Mouse (Mus musculus): ENCODE measurements around the gene Dixdc1.

Gene Dixdc1

DNA sequence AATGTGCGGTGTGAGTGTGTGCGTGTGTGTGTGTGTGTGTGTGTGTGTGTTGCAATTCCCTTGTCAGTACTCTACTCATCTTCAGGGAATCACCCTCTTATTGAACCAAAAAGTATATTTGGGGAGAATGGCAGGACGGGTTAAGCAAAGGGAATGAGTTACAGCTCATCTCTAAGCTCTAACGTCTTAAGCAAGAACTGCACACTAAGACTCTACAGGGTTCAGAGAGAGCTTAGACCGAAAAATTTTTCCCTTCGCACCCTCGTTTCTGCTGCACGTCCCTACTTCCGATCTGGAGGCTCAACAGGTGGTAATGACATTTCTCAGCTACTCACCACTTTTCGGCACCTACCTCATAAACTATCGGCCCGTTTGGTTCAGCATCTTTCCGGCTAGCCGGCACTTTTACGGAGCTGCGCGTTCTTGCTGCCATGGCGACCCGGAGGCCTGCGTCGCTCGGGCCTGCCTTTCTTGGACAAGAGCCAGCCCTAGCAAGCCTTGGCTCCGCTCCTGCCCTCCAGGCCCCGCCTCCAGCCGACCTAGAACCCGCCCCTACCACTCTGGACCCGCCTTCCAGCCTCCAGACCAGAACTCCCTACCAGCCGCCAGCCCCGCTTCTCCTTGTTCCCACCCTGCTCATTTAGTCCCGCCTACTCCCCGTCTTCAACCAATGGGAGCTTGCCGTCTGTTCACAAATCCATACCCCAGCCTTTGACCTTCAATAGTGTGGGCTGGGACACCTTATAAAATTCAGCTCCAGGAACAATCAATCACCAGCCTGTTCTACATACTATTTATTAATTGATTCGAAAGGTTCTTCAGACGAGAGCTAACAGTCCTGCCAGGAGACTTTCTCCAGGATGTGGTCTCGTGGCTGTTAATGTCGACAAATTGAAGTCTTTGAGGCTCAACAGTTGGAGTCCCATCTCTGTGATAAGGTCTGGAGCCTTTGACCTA, at the start of gene Dixdc1:
Dixdc1 (minus strand) TSS at position 604 of the 957 bp plus-strand sequence.
- peak; percentile 96 to 97 for DNase-seq

DNA sequence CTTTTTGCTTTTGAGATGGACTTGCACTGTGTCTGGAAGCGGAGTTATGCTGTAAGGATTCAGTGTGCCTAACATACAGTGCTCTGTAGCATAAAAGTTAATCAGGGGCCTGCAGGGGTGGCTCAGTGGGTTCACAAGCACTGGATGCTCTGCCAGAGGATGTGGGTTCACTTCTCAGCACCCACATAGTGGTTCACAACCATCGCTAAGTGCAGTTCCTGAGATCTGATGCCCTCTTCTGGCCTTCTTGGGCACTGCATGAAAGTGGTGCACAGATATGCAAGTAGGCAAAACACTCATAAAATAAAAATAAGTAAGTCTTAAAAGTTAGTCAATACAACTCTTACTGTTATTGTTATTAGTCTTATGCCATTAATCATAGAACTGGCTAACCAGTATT, 42.8 kb upstream of the Dixdc1 start:
- DNase-seq = peak in 1 of 2 experiments; percentile 52

DNA sequence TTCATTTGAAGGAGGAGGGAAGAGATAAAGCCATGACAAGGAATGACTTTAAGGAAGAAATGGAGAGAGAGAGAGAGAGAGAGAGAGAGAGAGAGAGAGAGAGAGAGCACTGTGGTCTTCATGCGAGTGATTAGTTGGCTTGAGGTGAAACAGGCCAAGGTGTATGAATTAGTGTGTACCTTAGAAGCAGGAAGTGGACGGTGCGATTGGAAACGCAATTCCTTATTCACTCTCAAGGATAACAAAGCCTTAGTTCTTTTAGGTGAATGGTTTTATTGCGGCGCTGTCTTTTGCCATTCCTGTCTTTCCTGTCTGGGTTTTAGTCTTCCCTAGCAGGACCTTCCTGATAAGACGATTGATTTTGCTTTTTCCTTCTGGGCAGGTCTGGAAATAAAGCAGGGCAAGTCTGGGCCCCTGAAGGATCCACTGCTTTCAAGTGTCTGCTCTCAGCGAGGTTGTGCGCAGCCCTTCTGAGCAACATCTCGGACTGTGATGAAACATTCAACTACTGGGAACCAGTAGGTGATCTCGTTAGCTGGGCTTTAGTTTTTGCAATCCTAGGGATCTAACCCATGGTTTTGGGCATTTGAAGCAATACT, 36.9 kb upstream of the Dixdc1 start:
- DNase-seq = no peak

DNA sequence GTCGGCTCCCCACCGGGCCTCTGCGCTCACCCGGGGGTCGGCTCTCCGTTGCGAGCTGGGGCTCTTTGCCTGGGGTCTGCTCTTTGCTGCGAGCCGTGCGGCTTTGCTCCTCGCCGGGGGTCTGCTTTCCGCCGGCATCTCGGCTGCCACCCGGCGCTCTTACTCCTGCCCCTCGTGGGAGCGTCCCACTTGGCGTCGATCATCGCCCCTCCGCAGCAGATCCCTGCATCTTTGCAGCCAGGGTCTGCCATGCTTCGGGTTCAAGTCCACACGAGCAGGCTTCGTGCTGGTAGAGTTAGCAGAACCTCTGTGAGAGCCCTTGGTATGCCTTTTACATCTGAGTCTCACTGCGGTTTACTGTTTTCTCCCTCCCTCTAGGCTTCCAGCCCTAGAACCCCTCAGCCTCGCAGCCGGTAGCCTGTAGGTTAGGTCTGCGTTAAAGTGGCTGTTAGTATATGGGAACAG, 36.4 kb upstream of the Dixdc1 start:
- no peak for DNase-seq

DNA sequence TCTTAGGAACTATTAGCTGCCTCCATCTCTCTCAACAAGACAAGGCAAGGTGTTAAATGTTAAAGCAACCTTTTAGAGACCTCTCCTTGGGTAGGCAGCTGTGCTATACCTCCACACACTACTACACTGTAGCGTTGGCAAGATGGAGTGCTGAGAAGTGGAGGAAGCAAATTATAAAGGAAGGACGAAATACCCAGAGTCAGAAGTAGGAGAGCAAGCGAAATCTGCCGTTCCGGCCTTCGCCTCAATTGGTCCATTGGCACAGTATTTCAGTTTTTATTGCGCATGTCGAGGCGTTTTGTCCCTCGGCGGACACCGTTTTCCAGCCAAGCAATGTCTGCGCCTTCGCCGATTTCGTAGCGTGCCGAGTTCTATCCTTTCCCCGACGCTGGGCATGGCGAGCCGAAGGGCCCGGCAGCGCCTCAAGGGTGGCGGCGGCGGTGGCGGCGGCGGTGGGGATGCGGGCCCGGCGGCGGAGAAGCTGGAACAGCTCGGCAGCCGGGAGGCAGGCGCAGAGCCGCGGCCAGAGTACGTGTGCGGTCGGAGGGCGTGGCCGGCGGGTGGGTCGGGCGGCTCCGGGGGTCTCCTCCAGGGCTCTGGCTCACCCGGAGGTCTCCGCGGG, 35.8 kb upstream of the Dixdc1 start, which contains the start of the genes Alg9 and 1110032A03Rik:
Alg9 (plus strand) TSS at position 29 of the 622 bp plus-strand sequence.
1110032A03Rik (minus strand) TSS at position 530 of the 622 bp plus-strand sequence.
- peak; percentile 75 to 87 for DNase-seq

DNA sequence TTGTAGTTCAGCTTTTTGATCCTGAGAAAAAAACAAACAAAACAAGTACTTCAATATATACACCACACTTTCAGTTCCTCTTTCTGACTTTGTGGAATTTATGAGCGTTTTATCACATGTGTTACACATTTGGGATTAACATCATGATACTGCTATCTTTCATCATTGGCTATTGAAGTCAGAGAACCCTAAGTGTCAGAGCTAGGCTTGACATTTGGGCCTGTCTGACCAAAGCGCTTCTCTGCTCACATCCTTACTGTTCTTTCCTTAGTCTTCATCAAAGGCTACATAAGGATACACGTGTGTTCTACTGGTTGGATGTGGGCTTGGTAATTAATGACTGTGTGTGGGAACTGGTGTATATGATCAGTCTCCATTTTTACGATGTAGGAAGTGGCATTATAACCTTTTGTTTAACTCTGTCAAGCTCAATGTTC, 34.7 kb upstream of the Dixdc1 start:
- DNase-seq = no peak

DNA sequence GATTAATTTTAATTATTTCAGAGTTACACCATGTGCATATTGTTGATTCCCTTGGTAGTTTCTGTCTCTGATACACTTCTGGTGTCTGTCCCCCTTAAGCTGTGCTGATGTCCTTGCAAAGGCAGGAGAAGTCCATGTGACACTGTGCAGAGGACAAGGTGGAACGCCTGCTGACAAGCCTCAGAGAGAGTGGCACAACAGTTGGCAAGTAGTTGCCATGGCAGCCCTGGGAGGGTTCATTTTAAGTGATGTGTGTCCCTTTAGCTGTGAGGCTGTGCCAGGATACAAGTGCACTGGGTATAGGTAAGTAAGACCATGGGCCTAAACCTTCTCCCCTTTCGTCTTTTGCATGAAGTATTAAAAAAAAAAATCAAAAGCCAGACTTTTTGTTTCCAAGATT, 30.7 kb upstream of the Dixdc1 start:
- DNase-seq = no peak

DNA sequence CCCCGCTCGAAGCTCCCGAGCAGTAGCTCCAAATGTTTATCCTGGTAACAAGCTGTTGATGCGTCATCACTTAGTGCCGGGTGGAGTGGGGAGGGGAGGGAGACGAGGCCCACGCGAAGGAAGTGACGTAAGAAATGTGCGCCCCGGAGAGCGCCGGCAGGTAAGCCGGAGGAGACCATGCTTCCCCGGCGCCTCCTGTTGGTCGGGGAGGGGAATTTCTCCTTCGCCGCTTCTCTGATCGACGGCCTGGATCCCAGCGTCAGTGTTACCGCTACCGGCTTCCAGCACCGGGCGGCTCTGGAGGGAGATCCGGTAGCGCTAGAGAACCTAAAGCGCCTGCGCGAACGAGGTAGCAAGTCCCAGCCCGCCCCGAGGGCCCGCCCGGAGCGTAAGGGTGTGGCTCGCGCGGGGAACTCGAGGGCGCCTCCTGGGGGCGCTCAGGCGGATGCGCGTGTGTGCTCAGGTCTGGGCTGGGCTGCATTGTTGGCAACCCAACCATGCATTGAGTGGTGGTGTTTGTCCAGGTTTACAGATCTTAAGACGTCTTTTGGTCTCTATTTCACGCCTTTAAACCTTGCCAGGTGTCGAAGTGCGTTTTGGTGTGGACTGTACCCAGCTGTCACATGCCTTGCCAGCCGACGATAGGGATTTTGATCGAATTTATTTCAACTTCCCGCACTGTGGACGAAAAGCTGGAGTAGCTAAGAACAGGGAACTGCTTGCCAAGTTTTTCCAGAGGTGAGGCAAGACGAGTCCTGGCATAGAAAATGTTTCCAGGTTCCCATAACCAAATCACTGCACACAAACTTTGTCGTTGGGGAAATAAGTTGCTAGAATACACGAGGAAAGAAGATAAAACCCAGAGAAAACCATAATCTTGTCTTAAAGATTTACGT, 29.0 kb upstream of the Dixdc1 start, which contains the start of gene Fdxacb1:
Fdxacb1 (plus strand) TSS at position 130 of the 896 bp plus-strand sequence.
- DNase-seq = peak; percentile 98 to 99

DNA sequence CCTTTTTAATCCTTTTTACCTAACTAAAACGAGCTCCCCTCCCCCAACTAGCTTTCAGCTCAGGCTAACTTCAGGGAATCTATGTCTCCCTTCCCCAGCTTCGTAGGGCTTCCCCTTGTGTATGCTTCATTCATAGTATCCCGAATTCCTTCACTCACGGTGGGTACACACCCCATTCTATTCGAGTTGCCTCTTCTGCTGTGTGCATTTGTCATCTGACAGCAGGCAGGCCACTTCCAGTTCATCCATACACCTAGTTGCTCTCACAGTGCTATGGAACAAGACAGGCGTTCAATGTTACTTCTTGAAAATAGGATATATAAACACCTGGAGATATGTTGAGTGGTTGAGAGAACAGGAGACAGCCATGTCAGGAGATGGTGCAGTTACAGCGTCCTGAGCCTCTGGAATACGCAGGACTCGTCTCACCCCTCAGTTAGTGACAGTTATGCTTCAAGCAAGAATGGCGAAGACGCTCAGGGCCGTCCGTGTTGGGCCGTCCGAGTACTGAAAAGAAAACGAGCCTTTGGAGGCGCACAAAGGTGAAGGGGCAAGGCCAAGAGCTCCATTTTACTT, 28.3 kb upstream of the Dixdc1 start:
- DNase-seq = no peak

DNA sequence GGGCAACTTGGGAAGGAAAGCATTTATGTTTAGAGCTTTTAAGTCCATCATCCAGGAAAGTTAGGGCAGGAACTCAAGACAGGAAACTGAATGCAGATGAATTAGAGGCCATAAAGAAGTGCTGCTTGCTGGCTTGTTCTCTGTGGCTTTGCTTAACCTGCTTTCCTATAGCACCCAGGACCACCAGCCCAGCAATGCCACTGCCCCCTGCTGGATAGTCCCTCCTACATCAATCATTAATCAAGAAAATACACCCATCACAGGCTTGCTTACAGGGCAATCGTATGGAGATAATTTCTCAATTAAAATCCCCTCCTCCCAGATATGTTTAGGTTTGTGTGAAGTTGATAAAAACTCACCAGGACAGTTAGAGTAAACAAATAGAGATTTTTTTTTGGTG, 24.0 kb upstream of the Dixdc1 start:
- no peak for DNase-seq

DNA sequence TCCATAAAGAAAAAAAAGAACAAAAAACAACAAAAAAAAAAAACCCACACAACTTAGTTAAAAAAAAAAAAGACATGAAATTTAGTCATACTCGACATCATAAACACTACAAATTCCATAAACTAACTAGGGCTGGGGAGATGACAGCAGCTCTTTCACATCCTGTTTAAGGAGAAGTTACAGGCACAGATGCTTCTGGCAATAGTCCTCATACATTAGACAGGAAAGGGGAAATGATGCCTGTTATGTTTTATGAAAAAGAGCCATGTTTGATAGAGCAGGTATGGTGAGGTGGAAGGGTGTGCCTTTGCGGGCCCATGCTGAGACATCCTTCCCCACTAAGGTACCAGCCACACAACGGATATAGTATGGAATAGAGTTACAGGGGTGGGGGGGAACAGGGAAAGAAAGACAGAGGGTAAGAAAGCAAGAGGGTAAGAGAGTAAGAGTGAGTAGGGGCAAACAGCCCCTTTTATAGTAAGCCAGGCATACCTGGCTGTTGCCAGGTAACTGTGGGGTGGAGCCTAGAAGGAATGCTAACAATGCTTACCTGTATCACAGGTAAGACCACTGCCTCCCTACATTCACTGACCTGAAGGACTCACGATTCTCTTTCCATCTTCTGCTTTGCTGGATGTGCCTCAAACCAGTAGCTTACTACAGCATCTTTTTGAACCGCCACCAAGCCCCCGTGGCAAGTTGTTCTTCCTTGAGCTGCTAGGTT, 22.4 kb upstream of the Dixdc1 start:
- no peak for DNase-seq

DNA sequence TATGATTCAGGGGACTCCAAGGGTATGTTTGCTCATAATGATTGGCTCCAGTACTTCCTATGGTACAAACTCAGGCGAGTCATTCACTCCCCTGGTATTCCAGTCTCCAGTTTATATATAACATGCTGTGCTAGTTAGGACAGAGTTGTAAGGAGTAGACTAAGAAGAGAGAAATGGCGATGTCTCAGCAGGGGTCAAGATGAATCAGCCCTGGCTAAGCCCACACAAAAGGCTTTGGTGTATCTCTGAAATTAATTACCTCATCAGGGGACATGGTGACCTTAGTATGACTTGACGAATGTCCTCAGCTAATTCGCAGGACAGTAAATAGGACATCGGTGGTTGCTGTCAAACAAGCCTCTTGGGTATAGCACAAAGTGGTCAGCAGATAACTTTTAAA, 17.4 kb upstream of the Dixdc1 start:
- DNase-seq = no peak

DNA sequence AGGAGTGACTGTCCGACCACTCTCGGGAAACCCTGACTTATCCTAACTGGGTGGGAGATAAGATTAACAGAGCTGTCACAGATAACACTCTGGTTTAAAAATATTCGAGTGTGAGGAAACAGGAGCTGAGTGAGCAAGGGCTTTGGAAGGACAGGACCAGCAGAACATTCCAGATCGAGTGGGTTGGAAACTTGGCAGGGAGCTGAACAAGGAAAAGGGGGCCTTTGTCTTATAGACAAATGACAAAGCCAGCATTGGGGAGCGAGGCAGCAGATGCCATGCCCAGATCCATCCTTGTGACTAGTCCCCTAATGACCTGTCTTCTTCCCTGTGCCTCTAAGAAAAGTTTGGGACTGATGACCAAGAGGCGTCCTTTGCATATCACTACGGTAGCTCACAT, 14.6 kb upstream of the Dixdc1 start:
- DNase-seq = no peak

DNA sequence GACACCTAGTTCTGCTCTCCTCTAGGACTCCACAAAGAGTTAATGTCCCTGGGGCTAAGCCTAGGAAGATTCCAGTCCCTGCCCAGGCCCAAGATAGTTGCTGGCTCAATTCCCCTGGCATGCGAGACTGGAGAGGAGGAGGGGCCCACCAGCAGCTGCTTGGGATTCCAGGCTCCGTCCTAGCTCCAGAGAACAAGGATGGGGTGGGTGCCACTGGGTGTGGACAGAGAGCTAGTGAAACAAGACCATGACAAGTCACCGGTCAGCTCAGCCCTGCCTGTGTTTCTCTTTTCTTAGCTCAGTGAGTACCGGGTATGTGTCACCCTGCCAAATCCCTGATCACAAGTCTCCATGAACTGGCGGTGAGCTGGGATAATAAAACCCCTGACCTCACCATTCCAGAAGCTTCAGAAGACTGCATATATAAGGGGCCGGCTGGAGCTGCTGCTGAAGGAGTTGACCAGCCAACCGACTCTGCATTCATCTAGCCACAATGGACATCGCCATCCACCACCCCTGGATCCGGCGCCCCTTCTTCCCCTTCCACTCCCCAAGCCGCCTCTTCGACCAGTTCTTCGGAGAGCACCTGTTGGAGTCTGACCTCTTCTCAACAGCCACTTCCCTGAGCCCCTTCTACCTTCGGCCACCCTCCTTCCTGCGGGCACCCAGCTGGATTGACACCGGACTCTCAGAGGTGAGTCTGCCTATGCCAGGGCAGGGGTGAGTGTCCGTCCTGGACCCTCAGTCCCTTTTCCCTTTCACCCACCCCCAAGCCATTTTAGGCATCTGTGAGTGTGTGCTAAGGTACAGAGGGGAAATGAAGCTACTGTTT, 13.7 kb upstream of the Dixdc1 start:
- peak; percentile 80 to 92 for DNase-seq

DNA sequence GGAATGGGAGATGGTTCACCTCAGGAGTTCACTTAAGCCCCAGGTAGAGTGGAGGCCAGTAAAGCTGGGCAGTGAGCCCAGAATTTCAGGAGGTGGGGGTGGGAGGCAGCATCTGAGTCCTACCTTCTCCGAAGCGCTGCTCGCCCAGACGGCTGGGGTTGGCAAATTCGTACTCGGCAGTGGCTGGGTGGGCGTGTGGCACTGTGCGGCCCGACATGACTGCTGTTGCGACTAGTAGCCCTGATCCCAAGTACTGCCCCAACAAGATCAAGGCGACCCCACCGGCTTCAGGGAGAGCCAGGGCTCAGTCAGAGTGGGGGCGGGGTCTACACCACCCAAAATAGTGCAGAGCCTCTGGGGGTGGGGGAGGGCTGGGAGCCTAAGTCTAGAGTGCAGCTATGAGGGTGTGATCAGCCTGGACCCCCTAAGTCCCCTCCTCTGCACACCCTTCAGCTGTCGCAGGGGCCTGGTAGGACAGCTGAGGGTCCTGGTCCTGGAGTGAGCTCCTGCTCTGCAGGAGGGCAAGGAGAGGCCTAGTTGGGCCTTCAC, 12.8 kb upstream of the Dixdc1 start, which contains the start of gene Hspb2:
Hspb2 (minus strand) TSS at position 301 of the 549 bp plus-strand sequence.
- DNase-seq = no peak

DNA sequence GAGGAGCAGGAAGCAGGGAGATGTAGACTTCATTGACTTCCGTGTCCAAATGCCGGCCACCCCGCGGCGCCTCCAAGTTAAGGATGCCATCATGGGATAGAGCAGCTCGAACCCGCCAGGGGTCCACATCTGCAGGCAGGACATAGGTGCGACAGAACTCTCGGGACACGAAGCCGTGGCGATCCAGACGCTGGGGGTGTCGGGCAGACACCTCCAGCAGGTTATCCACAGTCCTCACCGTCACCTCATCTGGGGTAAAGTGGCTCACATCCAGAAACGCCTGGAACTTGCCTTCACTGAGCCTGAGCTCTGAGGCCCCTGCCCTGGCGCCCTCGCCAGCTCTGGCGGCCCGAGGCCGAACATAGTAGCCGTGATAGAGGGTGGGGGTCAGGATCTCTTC, 12.0 kb upstream of the Dixdc1 start, which contains the start of gene Cryab:
Cryab (plus strand) TSS at position 3 of the 400 bp plus-strand sequence.
- no peak for DNase-seq

DNA sequence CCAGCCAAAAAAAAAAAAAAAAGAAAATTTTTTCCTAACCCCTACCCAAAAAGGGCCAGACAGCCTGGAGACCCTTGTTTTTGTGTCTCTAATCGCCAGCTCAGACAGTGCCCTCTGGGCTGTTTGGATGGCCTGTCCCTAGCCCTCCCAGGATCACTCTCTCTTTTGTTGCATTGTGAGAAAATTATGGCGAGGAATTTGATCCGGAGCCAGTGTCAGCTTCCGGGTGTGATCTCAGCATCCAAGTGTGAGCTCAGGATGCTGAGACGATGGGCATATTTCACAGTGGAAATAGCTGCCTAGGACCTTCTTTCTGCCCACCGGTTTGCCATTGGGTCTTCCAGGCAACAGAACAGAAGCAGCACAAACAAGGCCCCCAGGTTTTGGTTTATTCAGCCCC, 11.4 kb upstream of the Dixdc1 start:
- no peak for DNase-seq

DNA sequence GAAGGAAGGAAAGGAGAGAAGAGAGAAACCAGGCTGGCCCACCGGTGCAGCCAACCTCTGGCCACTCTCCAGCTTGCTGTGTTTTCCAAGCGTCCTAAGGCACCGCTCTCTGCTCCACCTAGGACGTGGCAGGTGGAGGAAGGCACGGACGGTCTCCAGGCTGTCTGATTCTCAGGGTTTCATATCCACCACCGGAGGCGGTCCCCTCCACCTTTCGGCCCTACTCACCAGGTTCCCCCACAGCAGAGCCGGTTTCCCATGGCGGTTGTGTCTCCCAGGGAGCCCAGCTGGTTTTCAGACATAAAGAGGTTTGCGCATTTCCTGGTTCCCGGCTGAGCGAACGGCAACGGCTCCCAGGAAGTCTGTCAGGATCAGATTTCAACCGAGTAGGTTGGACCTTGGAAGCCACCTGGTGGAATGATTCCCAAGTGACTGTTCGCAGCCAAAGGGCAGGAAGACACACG, 6.9 kb upstream of the Dixdc1 start, which contains the start of gene 2310030G06Rik:
2310030G06Rik (minus strand) TSS at position 323 of the 464 bp plus-strand sequence.
- DNase-seq = peak; percentile 83 to 85

DNA sequence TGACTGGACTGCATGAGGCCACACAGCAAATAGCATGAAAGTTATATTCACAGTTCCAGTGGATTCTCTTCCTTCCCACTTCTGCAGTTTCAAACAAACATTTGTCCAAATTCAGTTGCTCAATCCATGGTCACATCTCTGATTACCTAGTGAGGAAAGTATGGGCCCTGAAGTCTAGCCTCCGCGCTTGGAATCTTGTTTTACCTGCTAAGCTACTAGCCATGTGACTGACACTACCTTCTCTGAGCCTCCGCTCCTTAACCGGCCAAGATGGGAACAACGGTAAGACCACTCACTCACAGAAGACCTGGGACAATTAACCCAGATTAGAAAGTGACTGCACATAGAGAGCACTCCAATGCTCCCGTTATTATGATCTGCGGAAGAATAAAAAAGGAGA, 6.5 kb upstream of the Dixdc1 start:
- DNase-seq = no peak

Data from kidney, adult 8-10 months (tissue).